Mouse (Mus musculus) gonadal fat pad, adult 2 months (tissue): ENCODE results near the gene Lmln. TPM values are rescaled to one million over a fixed set of nuclear protein-coding genes. Genes with fewer than 3 reads are reported as not detected.
"Not testable (repeated sequence)": the region's sequence is repeated elsewhere in the genome, so short reads cannot be mapped to it uniquely, and the experiment has no call there.

Experiments
- DNase-seq: peaks from one replicate; pipeline ENCODE4 v3.0.0-alpha.2; 2012; ENCODE audit warnings: low read depth
- polyA plus RNA-seq: library from polyadenylated mRNA; depleted of rRNA; stranded (reverse); fragments of >200 nt; gene quantifications from 2 replicates; pipeline ENCODE4 v1.2.3, GENCODE M21; 2012

Gene Lmln
- polyA plus RNA-seq, 1 experiment: 3.5 TPM

DNA sequence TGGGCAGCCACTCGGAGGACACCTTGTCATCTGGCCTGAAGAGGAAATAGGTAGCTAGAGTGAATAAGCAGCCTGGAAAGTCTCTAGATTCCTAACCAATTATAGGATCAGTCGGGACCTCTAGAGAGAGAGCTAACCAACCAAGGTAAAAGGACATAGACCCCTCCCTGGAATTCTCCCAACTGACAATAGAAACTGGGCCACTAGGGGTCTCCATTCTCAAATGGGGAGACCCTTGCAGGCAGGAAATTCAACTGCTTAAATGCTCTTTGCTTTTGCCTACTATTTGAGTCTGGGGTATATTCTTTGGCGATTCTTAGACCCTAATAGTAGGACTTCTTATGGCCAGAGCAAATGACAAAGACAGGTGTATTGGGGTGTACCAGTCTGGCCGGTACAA lies 72.8 kb downstream of the Lmln start:
- no peak for DNase-seq

DNA sequence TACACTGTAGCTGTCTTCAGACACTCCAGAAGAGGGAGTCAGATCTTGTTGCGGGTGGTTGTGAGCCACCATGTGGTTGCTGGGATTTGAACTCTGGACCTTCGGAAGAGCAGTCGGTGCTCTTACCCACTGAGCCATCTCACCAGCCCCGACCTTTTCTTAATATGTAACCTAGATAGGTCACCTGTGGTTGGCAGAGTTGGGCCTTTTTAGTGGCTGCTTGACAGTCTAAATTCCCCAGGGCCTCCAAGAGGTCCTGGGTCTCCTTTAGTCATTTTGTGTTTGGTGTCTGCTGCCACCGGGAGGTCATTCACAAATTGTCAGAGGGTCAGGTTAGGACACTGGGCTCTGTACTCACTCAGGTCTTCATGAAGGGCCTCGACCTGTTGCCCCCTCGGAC lies 76.7 kb downstream of the Lmln start:
- DNase-seq: not testable (repeated sequence)

- DNase-seq: no peak
These were observed 79.5 kb downstream of the Lmln start for GRCm38 (mm10) chr16:33141758-33142280.

- no peak for DNase-seq
These were observed 81.1 kb downstream of the Lmln start for GRCm38 (mm10) chr16:33143452-33143851.

DNA sequence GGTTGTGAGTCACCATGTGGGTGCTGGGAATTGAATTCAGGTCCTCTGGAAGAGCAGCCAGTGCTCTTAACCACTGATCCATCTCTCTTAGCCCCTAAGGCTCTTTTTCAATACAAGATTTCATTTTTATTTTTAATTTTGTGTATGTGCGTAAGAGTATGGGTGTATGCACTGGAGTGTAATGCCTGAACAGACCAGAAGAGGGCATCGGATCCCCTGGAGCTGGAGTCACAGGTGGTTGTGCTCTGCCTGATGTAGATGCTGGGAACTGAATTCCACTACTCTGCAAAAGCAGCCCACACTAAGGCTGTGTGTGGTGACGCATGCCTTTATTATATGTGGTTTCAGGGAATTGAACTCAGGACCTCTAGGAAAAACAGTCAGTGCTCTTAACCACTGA lies 83.9 kb downstream of the Lmln start:
- DNase-seq: no peak

- no peak for DNase-seq
These were observed 85.8 kb downstream of the Lmln start for GRCm38 (mm10) chr16:33148135-33148534.

DNA sequence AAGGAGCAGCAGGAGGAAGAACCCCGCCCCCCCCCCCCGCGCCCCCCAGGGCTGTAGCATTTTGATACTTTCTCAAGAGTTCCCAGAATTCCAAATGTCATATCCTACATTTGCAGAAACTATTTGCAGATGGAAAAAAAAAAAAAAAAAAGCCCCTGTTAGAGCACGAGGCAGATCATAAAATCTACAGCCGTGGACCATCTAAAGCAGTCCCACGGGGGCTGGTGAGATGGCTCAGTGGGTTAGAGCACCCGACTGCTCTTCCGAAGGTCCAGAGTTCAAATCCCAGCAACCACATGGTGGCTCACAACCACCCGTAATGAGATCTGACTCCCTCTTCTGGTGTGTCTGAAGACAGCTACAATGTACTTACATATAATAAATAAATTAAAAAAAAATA lies 88.6 kb downstream of the Lmln start:
- DNase-seq: not testable (repeated sequence)

DNA sequence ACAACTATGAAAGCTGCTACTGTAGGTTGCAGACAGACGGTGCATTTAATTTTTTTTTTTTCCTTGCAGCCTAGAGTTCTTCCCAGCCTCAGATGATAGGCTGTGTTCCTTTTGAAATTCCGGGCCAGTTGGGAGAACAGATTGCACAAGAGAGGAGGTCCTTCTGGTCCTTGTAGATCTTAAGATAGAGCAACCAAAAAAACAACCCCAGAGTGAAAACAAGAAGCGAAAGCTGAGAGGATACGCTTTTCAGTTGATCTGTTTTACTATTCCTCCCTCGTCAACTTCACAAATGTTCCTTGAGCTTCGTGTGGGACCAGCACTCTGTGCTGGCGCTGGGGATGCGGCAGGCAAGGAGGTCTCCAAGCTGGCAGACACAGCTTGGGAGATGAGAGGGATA lies 89.2 kb downstream of the Lmln start:
- DNase-seq: no peak

DNA sequence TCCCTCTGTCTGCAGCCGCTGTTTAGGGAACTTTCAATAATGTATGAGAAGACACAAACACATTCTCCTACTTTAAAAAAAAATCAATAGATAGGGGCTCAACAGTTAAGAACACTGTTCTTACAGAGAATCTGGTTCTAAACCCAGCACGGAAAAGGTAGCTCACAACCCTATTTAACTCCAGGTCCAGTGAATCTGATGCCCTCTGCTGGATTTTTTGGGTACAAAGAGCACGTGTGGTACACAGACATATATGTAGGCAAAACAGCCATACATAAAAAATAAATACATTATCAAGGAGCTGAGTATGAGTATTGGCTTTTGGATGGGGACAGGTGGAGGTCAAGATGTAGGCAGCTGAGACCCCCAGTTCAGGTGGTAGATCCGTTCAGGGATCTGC lies 92.7 kb downstream of the Lmln start:
- no peak for DNase-seq

DNA sequence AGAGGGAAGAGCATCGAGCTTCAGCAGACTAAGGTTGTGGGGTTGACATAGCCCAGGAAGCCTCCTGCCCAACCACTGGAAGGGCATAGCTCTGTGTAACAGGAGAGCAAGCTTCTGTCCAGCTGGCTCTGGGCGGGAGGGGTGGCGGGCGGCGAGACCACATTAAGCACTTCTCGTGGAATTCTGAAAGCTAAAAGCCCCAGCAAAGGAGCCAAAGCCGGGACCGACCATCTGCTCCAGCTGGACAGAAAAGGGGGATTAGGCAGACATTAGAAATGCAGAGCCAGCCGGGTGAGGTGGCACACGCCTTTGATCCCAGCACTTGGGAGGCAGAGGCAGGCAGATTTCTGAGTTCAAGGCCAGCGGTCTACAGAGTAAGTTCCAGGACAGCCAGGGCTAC lies 95.7 kb downstream of the Lmln start:
- no peak for DNase-seq

DNA sequence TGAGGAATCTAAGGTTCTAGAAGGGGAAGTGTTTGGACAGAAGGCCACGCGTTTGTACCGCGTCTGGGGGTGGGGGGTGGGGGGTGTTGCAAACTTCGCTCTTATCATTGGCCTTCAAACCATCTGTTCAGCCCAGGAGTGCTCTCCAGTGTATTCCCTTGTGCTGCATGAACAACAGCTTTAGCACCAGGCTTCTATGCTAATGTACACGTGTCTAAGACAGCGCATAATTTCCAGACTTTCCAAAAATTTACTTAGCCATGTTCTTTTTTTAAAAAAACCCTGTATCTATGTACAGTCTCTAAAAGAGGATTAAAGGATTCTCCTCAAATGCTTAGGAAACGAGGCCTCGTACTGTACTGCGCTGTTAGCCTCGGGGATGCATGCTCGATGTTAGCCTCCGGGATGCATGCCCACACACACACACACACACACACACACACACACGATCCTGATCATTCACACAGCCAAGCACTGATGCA lies 96.3 kb downstream of the Lmln start:
- no peak for DNase-seq

DNA sequence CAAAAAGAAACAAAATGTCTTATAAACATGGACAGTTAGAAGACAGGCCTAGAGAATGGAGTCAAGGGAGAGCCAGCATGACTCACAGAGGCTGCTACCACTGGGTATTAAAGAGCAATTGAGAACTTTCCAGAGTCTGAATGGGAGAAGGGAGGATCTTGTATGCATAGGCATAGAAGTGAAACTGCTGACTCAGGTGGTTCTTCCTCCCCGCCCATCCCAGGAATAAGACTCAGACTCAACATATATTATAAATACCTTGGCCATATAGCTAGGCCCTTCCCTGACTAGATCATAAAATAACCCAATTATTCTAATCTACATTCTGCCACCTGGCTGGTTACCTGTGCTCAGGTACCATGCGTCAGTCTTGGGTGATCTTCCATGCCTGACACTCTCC lies 97.0 kb downstream of the Lmln start:
- DNase-seq: no peak

DNA sequence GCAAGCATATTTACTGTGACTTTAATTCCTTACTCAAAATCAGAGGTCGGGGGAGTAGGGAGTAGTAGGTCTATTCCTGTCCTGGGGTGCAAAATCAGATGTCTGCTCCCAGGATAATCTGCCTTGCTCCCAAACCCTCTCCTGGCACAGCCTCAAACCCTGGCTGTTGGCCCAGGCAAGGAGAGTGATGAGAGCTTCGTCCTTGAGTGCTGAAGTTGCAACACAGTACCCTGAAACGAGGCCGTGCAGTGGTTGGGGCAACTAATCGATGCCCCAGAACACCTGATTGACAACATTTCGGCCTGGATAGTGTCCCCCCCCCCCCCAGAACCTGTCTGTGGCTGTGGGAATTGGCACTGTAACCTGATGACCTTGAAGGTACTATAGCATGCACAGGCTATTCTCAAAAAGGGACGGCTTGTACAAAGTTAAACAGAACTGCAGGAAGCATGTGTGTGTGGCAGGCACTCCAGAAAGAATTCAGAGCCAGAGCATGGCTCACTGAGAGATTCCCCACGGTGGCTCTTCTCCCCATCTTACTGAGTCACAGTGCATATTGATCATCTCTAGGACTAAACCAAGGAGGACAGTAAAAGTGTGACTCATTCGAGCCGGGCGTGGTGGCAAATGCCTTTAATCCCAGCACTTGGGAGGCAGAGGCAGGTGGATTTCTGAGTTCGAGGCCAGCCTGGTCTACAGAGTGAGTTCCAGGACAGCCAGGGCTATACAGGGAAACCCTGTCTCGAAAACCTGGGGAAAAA lies 101.2 kb downstream of the Lmln start:
- DNase-seq: no peak

DNA sequence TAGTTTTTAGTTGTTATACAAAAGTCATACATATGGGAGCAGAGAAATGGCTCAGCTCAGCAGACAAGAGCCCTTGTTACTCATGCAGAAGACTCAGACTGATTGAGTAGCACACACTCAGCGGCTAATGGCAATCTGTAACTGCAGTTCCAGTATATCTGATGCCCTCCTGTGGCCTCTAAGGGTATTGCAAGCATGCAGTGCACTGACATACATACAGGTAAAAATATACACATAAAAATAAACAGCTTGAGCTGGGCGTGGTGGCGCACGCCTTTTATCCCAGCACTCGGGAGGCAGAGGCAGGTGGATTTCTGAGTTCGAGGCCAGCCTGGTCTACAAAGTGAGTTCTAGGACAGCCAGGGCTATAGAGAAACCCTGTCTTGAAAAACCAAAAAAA lies 104.0 kb downstream of the Lmln start:
- not testable (repeated sequence) for DNase-seq

DNA sequence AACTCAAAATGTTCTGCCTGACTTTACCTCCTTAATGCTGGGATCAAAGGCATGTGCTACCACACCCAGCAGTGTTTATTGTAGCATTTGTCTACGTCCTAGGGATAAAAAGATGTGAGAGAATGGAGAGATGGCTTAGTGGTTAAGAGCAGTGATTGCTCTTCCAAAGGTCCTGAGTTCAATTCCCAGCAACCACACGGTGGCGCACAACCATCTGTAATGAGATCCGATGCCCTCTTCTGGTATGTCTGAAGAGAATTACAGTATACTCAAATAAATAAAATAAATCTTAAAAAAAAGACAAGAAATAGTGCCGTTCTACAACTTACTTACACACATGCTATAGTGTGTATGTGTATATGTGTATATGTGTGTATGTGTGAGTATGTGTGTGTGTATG lies 105.2 kb downstream of the Lmln start:
- no peak for DNase-seq

DNA sequence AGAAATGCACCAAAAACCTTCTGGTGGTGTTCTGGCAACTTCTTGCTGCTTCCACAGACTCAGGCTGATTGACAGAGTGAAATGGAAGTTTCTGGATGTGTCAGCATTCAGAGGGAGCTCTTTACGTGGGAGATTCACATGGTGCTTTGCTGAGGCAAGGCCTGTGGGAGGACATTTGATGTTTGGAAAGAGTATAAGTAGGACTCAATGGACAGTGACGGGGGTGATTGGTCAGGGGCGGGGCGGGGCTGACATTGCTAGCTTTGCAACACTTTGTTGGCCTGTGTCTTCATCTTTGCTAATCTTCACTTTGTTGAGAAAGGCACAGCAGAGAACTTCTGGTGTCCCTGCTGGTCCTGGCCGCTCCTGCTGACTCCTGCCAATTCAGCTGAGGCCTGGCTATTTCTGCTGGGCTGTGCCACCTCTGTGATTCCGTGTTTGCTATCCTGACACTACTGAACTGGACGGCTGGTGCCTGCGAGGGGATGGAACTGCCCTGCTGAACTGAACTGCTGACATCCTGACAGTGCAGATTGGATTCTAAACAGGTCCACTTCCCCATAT lies 107.2 kb downstream of the Lmln start:
- no peak for DNase-seq

GRCm38 (mm10) chr16:33170716-33171587 lies 108.6 kb downstream of the Lmln start:
- no peak for DNase-seq

DNA sequence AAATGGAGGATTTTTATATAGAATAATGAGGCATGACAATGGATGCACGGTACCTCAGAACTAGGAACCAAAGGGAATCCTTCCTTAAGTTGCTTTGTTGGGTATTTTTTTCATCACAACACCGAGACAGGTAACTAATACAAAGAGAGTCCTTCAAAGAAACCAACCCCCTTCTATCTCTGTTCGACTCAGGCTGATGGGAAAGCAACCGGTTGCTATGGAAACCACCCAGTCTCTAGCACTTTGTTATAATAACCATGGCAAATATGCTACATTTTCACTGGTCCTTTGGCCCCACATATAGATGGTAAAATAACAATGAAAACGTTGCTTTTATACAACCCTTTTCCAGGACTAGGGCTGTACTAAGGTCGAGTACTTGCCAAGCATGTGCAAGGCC lies 109.5 kb downstream of the Lmln start:
- DNase-seq: no peak

DNA sequence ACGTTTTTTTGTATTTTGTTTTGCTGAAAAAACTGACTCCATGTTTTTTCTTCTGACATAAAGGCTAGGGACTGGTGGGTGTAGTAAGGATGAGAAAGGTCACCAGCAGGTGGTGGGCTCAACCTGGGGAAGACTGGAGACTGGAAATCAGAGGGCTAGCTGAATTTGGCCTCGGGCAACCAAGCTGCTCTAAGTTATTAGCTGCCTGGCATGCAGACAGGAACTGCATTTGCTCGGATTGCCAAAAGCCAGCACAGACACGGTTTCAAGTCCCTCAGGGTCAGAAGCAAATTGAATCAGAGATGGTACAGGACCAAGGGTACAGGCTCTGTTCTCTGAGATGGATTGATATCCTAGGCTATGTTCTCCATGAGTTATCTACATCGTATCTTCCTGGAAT lies 110.8 kb downstream of the Lmln start:
- DNase-seq: no peak

DNA sequence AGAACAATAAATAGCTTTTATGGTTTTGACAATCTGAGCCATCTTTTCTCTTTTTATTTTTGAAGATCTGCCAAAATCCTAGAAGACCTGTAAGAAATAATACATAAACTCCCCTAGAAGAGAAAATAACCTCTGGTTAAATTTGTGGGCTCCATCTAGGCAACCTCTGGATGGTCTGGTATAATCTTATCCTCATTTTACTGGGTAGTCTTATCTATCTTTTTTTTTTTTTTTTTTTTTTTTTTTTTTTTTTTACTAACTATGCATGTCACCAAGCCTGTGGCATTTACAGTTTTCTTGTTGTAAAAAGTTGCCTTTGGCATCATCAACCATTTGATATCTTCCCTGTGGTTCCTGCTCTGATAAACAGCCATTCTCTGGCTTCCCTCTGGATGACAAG lies 112.4 kb downstream of the Lmln start:
- no peak for DNase-seq

DNA sequence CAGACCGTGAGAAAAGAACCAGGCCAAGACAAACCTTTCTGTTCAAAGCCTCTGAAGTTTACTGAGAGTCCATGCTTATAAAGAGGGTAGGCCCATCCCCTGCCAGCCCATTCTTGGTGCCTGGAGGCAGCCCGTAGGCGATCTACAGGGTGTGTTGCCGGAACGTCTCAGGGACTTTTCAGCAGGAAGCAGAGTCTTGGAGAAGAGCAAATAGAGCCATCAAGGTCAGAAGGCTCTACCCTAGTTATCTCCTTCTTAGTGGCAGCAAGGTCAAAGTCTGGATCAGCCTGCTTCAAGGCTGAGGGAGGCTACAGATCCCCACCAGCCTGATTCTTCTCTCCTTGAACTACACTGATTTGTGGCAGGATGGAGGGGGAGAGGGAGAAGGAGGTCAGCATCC lies 114.5 kb downstream of the Lmln start:
- DNase-seq: not testable (repeated sequence)
